Comparison of ENCODE assay signal across 26 mouse cellular contexts in the genomic region with DNA sequence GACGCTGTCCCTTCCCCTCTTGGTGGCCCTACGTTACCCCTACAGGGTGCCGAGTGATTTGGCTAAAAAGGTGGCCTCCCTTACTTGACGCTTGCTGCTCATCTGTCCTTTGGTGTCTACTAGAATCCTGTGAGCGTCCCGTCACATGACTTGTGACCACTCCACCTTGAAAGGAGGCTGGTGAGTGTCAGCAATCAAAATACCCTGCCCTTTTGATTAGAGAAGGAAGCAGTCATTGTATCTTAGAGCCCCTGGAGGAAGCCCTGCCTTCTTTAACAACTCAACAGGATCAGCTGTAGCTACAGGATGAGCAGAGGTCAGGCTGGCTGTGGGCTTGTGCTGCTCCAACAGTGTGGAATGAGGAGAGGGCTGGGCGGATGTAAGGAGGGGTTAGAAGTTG.
DNase-seq lines count a peak whose midpoint lies in the region; ATAC-seq and TF ChIP-seq lines count a peak whose summit lies in the region.
"Had no signal": no experiment of that assay in that cellular context is flagged by ENCODE, and none has a peak within 500 bp of the region (broad histone marks: within the 10 kb centered on the region; RNA-seq: fewer than 3 reads in every experiment).

No protein-coding gene starts in this region.

- no peak overlapping the region for H3K4me3 ChIP-seq in heart, embryonic 14.5 days (ENCODE audit: control insufficient read depth in 1 of 2, insufficient read depth in 1 of 2, low read depth in 1 of 2, low read length in 2 of 2)
- H3K4me3 ChIP-seq in midbrain, embryonic 13.5 days (replicated peaks) = no peak overlapping the region
- no peak overlapping the region for H3K4me3 ChIP-seq in midbrain, postnatal 0 days (ENCODE audit: low read depth, low read length)
- H3K4me3 ChIP-seq in hindbrain, embryonic 15.5 days = no peak overlapping the region
- no peak overlapping the region for H3K4me3 ChIP-seq in neural tube, embryonic 14.5 days (ENCODE audit: low read depth, low read length)
- H3K4me3 ChIP-seq: embryonic facial prominence, embryonic 13.5 days; erythroblast, embryonic 14.5 days; forebrain, embryonic 13.5 days; layer of hippocampus, adult 2 months; limb, embryonic 12.5 days had no signal

- WGBS in heart, embryonic 14.5 days = 37% methylated on average over 7 of the region's 7 CpGs
- WGBS in midbrain, embryonic 13.5 days = 77% methylated on average over 7 of the region's 7 CpGs
- 87% methylated on average over 7 of the region's 7 CpGs for WGBS in midbrain, postnatal 0 days
- 83% methylated on average over 7 of the region's 7 CpGs for WGBS in hindbrain, embryonic 15.5 days
- WGBS in neural tube, embryonic 14.5 days = 78% methylated on average over 7 of the region's 7 CpGs

- 0 out of 2 replicates have a peak, but pooled peaks have one; percentile 21 for ATAC-seq in heart, embryonic 14.5 days (ENCODE audit: insufficient number of reproducible peaks, insufficient read depth, low FRiP score, low read depth)
- ATAC-seq in midbrain, embryonic 13.5 days = 0 out of 2 replicates have a peak, but pooled peaks have one; percentile 34
- ATAC-seq in midbrain, postnatal 0 days (ENCODE audit: low FRiP score) = no peak
- ATAC-seq in hindbrain, embryonic 15.5 days (ENCODE audit: low FRiP score, low read depth) = no peak
- ATAC-seq in neural tube, embryonic 14.5 days (ENCODE audit: low read depth) = no peak
- ATAC-seq: liver, postnatal 0 days; lung, postnatal 0 days had no signal

- no peak for TF ChIP-seq CTCF in midbrain, postnatal 0 days (IDR thresholded peaks at IDR 0.05)

- H3K27ac ChIP-seq in heart, embryonic 14.5 days (replicated peaks in 1 of 2; ENCODE audit: control insufficient read depth in 1 of 2, insufficient read depth in 1 of 2, low read depth in 2 of 2, low read length in 2 of 2) = no peak overlapping the region
- no peak overlapping the region for H3K27ac ChIP-seq in midbrain, embryonic 13.5 days
- no peak overlapping the region for H3K27ac ChIP-seq in midbrain, postnatal 0 days (ENCODE audit: low read depth, low read length)
- H3K27ac ChIP-seq in hindbrain, embryonic 15.5 days (replicated peaks) = peak overlapping the region; percentile 28; the same call in 1 of the 2 replicates
- H3K27ac ChIP-seq in neural tube, embryonic 14.5 days (ENCODE audit: low read depth, low read length) = peak overlapping the region; percentile 72
- H3K27ac ChIP-seq: embryonic facial prominence, embryonic 13.5 days; forebrain, embryonic 13.5 days; layer of hippocampus, adult 2 months; limb, embryonic 12.5 days had no signal

- intact Hi-C loops in heart, postnatal 10 days (cut with DNase I) = loop anchor here (5.0 kb wide), 1 partner anchor 82 kb away; no protein-coding TSS in a partner anchor

- no peaks in the 10 kb centered on the region for H3K36me3 ChIP-seq in heart, embryonic 14.5 days (ENCODE audit: control insufficient read depth, insufficient read depth, low read length)
- no peaks in the 10 kb centered on the region for H3K36me3 ChIP-seq in midbrain, embryonic 13.5 days
- no peaks in the 10 kb centered on the region for H3K36me3 ChIP-seq in midbrain, postnatal 0 days (ENCODE audit: insufficient read depth, low read length)
- H3K36me3 ChIP-seq in hindbrain, embryonic 15.5 days = no peaks in the 10 kb centered on the region
- H3K36me3 ChIP-seq in neural tube, embryonic 14.5 days (ENCODE audit: control insufficient read depth, insufficient read depth, low read length) = no peaks in the 10 kb centered on the region
- H3K36me3 ChIP-seq: embryonic facial prominence, embryonic 13.5 days; limb, embryonic 12.5 days had no signal

- H3K27me3 ChIP-seq in heart, embryonic 14.5 days (ENCODE audit: control insufficient read depth, insufficient read depth, low read length) = no peaks in the 10 kb centered on the region
- H3K27me3 ChIP-seq in midbrain, embryonic 13.5 days = no peaks in the 10 kb centered on the region
- H3K27me3 ChIP-seq in midbrain, postnatal 0 days (ENCODE audit: insufficient read depth, low read length) = no peaks in the 10 kb centered on the region
- no peaks in the 10 kb centered on the region for H3K27me3 ChIP-seq in hindbrain, embryonic 15.5 days
- no peaks in the 10 kb centered on the region for H3K27me3 ChIP-seq in neural tube, embryonic 14.5 days (ENCODE audit: control insufficient read depth, insufficient read depth, low read length)
- H3K27me3 ChIP-seq: embryonic facial prominence, embryonic 13.5 days; limb, embryonic 12.5 days had no signal

- no peak for DNase-seq in heart, postnatal 10 days
- no peak for DNase-seq in midbrain, postnatal 0 days (ENCODE audit: low spot score)
- no peak for DNase-seq in kidney, postnatal 14 days
- DNase-seq: adrenal gland, postnatal 14 days; cerebellum, adult 2 months; cerebellum, postnatal 25 days; embryo, embryonic 11 days; gastrocnemius, postnatal 14 days; heart, adult 18-20 months; kidney, adult 8-10 months; kidney, postnatal 25 days; layer of hippocampus, postnatal 36 days; liver, postnatal 0 days; right cerebral cortex, postnatal 25 days; spleen, adult 18-20 months had no signal

- no peak overlapping the region for H3K4me2 ChIP-seq in heart, embryonic 14.5 days (ENCODE audit: low read length)
- no peak overlapping the region for H3K4me2 ChIP-seq in midbrain, embryonic 13.5 days (replicated peaks)
- no peak overlapping the region for H3K4me2 ChIP-seq in midbrain, postnatal 0 days (ENCODE audit: low read depth, low read length, poor library complexity, severe bottlenecking)
- no peak overlapping the region for H3K4me2 ChIP-seq in hindbrain, embryonic 15.5 days
- H3K4me2 ChIP-seq in neural tube, embryonic 14.5 days (ENCODE audit: low read depth, low read length) = no peak overlapping the region
- H3K4me2 ChIP-seq: embryonic facial prominence, embryonic 13.5 days; limb, embryonic 12.5 days; liver, embryonic 11.5 days had no signal

- H3K4me1 ChIP-seq in heart, embryonic 14.5 days (ENCODE audit: control insufficient read depth in 2 of 2, insufficient read depth in 2 of 2, low read length in 2 of 2) = peaks cover 4 to 8% of the 10 kb centered on the region in 2 experiments
- H3K4me1 ChIP-seq in midbrain, embryonic 13.5 days (replicated peaks) = peaks cover 25% of the 10 kb centered on the region
- H3K4me1 ChIP-seq in midbrain, postnatal 0 days (ENCODE audit: insufficient read depth, low read length) = no peaks in the 10 kb centered on the region
- H3K4me1 ChIP-seq in hindbrain, embryonic 15.5 days (replicated peaks) = peaks cover 23% of the 10 kb centered on the region
- peaks cover 14% of the 10 kb centered on the region; the same call in 1 of the 2 replicates for H3K4me1 ChIP-seq in neural tube, embryonic 14.5 days (ENCODE audit: control insufficient read depth, insufficient read depth, low read length)

- H3K9ac ChIP-seq in heart, embryonic 14.5 days (ENCODE audit: low read length) = no peak overlapping the region
- no peak overlapping the region for H3K9ac ChIP-seq in midbrain, embryonic 13.5 days (replicated peaks)
- no peak overlapping the region for H3K9ac ChIP-seq in midbrain, postnatal 0 days (replicated peaks; ENCODE audit: low read length, poor library complexity, severe bottlenecking)
- H3K9ac ChIP-seq in hindbrain, embryonic 15.5 days = no peak overlapping the region
- no peak overlapping the region for H3K9ac ChIP-seq in neural tube, embryonic 14.5 days (replicated peaks; ENCODE audit: low read depth, low read length)
- H3K9ac ChIP-seq: embryonic facial prominence, embryonic 13.5 days; forebrain, embryonic 13.5 days; limb, embryonic 12.5 days; liver, postnatal 0 days had no signal

- no peaks in the 10 kb centered on the region for H3K9me3 ChIP-seq in heart, embryonic 14.5 days (ENCODE audit: control insufficient read depth, low read length)
- no peaks in the 10 kb centered on the region for H3K9me3 ChIP-seq in midbrain, embryonic 13.5 days
- H3K9me3 ChIP-seq in midbrain, postnatal 0 days (ENCODE audit: low read length) = no peaks in the 10 kb centered on the region
- H3K9me3 ChIP-seq in hindbrain, embryonic 15.5 days = no peaks in the 10 kb centered on the region
- no peaks in the 10 kb centered on the region for H3K9me3 ChIP-seq in neural tube, embryonic 14.5 days (ENCODE audit: control insufficient read depth, low read length)
- H3K9me3 ChIP-seq: embryonic facial prominence, embryonic 13.5 days; forebrain, embryonic 13.5 days; limb, embryonic 12.5 days had no signal

Comparison
In these comparisons a context has a peak if more than half of its experiments do, and no peak if none do; other contexts are left out.
1. ATAC-seq: peak in heart, embryonic 14.5 days (single experiment) and midbrain, embryonic 13.5 days (single experiment); none in midbrain, postnatal 0 days (single experiment), hindbrain, embryonic 15.5 days (single experiment) and neural tube, embryonic 14.5 days (single experiment).
2. H3K27ac ChIP-seq: peak in hindbrain, embryonic 15.5 days (single experiment) and neural tube, embryonic 14.5 days (single experiment); none in heart, embryonic 14.5 days (0 of 2), midbrain, embryonic 13.5 days (single experiment) and midbrain, postnatal 0 days (single experiment).